Mouse (Mus musculus) bone marrow, adult 2 months (tissue): ENCODE data around the gene Msrb3.

ENCODE experiments used
- CTCF ChIP-seq: fragments of 200-500 bp; IDR thresholded peaks from 2 replicates; pipeline ENCODE4 v1.5.1; 2011; ENCODE audit warnings: low read length, control low read depth; ENCODE audit not compliant: control insufficient read depth, insufficient read depth
- POLR2A ChIP-seq: fragments of 200-500 bp; IDR thresholded peaks from 2 replicates; pipeline ENCODE4 v1.6.1; 2011; ENCODE audit warnings: low read depth, mild to moderate bottlenecking, control low read depth, low read length, borderline replicate concordance; ENCODE audit not compliant: control insufficient read depth

DNA sequence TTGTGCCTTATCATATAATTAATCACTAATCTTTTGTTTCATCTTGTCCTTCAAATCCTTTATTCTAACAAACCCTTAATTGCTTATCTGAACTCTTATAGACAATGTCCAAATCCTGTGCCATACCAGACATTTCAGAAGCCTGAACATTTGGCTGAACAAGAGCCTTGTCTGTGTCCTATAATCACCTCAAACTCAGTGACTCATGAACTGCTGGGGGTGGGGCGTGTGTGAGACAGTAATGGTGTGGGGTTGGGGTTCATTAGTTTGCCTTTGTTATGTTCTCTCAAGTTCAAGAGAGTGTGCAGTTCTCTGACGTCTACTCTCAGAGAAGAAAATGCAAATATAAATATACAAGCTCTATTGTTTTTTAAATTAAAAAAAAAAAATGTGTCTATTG lies 22.6 kb upstream of the Msrb3 start:
- TF ChIP-seq CTCF, result no peak
- no peak for TF ChIP-seq POLR2A
